Mouse (Mus musculus): ENCODE measurements at regions not wholly inside any gene's neighbourhood (a gene's known extent, or its start where the extent isn't known, plus 50 kb on each side); places are given as distances from the start of the nearest gene placed in this dataset.
A peak's percentile ranks its signal among the peaks of the same experiment; 100 is the strongest.

- DNase-seq (ENCODE audit: low spot score in 2 of 2) = peak in 1 of 2 experiments; percentile 1
These were observed 116.2 kb upstream of the Tex13c3 start for GRCm38 (mm10) chrX:19597302-19597701.

DNA sequence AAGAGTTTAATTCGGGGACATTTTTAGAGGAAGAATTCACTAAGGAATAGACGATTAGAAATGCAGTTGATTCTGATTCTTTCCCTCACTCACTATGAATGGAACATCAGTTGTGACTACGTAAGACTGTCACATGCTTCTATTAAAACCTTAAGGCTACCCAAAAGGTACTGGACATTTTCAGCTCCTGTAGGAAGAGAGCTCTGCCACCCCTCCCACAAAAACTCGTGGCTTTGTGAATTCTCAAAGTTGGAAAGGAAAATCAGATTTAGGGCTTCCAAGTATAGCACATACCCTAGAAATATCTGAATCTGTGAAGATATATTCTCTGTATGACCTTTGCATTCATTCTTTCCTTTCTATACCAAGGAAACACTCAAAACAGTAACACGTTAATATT, 74.8 kb upstream of the Tex13c3 start:
- peak in 1 of 2 experiments; percentile 1 for DNase-seq (ENCODE audit: low spot score in 2 of 2)

All from right cerebral cortex, postnatal 36 days (tissue).